Mouse (Mus musculus) MEL (cell line): ENCODE measurements around the gene Hoxc5. TPM values are rescaled to one million over a fixed set of nuclear protein-coding genes. Genes with fewer than 3 reads are reported as not detected.

ENCODE experiments used
- DNase-seq: peaks from one replicate; pipeline ENCODE4 v3.0.0; 2011; ENCODE audit warnings: low read depth, low spot score
- H3K27ac ChIP-seq: 2 replicates; pipeline ENCODE4 v1.5.1; 2012; ENCODE audit warnings: low read depth, mild to moderate bottlenecking, control low read depth, low read length, moderate library complexity; ENCODE audit not compliant: control insufficient read depth
- H3K27me3 ChIP-seq, 2 experiments: fragments of 150-350 bp in 1 of 2; sonication (generic) in 1 of 2; 2 replicates each; pipeline ENCODE4 v1.6.1; 2012; ENCODE audit warnings: low read length in 2 of 2, mild to moderate bottlenecking in 2 of 2, improper control_type of control experiment in 1 of 2, moderate library complexity in 1 of 2; ENCODE audit not compliant: insufficient read depth in 2 of 2, control insufficient read depth in 1 of 2
- H3K36me3 ChIP-seq, 2 experiments: 2 replicates each; pipeline ENCODE4 v1.6.1; 2012 to 2014; ENCODE audit warnings: low read length in 2 of 2, improper control_type of control experiment in 1 of 2, inconsistent platforms in 1 of 2, mild to moderate bottlenecking in 1 of 2; ENCODE audit not compliant: insufficient read depth in 2 of 2, control insufficient read depth in 1 of 2
- H3K4me1 ChIP-seq, 2 experiments: fragments of 150-350 bp in 1 of 2; sonication (generic) in 1 of 2; 2 replicates each; pipeline ENCODE4 v1.6.1; 2012; ENCODE audit warnings: low read length in 2 of 2, improper control_type of control experiment in 1 of 2, mild to moderate bottlenecking in 1 of 2; ENCODE audit not compliant: insufficient read depth in 2 of 2, control insufficient read depth in 1 of 2
- H3K4me3 ChIP-seq, 2 experiments: fragments of 150-350 bp in 1 of 2; sonication (generic) in 1 of 2; 2 replicates each; pipeline ENCODE4 v1.5.1; 2012; ENCODE audit warnings: low read depth in 2 of 2, low read length in 2 of 2, mild to moderate bottlenecking in 2 of 2, moderate library complexity in 2 of 2, control low read depth in 1 of 2, improper control_type of control experiment in 1 of 2; ENCODE audit not compliant: control insufficient read depth in 1 of 2, insufficient read depth in 1 of 2
- H3K79me2 ChIP-seq: 2 replicates; pipeline ENCODE4 v1.6.1; 2012; ENCODE audit warnings: mild to moderate bottlenecking, low read length, moderate library complexity; ENCODE audit not compliant: control insufficient read depth, poor library complexity, insufficient read depth
- H3K9ac ChIP-seq: 2 replicates; pipeline ENCODE4 v1.6.1; 2012; ENCODE audit warnings: low read depth, mild to moderate bottlenecking, control low read depth, low read length, moderate library complexity; ENCODE audit not compliant: control insufficient read depth, poor library complexity, severe bottlenecking
- H3K9me3 ChIP-seq: fragments of 150-350 bp; sonication (generic); replicated peaks from 2 replicates; pipeline ENCODE4 v1.6.1; 2012; ENCODE audit warnings: mild to moderate bottlenecking, low read length, improper control_type of control experiment, moderate library complexity; ENCODE audit not compliant: insufficient read depth
- BHLHE40 ChIP-seq: IDR thresholded peaks from 2 replicates; pipeline ENCODE4 v1.6.1; 2012; ENCODE audit warnings: low read depth, mild to moderate bottlenecking, inconsistent platforms, low read length, improper control_type of control experiment, borderline replicate concordance
- ELF1 ChIP-seq: IDR thresholded peaks from 2 replicates; pipeline ENCODE4 v1.6.1; 2014; ENCODE audit warnings: low read depth, mild to moderate bottlenecking, inconsistent platforms, low read length, improper control_type of control experiment, moderate library complexity
- ETS1 ChIP-seq: IDR thresholded peaks from 2 replicates; pipeline ENCODE4 v1.6.1; 2012; ENCODE audit warnings: low read depth, mild to moderate bottlenecking, inconsistent platforms, low read length, improper control_type of control experiment, moderate library complexity
- GATA1 ChIP-seq: IDR thresholded peaks from 2 replicates; pipeline ENCODE4 v1.6.1; 2011; ENCODE audit warnings: low read depth, low read length, improper control_type of control experiment
- JUND ChIP-seq: IDR thresholded peaks from 2 replicates; pipeline ENCODE4 v1.6.1; 2011; ENCODE audit warnings: low read depth, mild to moderate bottlenecking, improper control_type of control experiment, low read length
- KAT2A ChIP-seq: conservative IDR thresholded peaks from 2 replicates; pipeline ENCODE4 v1.6.1; 2012; ENCODE audit warnings: low read depth, low read length, improper control_type of control experiment, inconsistent platforms
- MAX ChIP-seq: IDR thresholded peaks from 2 replicates; pipeline ENCODE4 v1.6.1; 2011; ENCODE audit warnings: low read length, improper control_type of control experiment
- MAZ ChIP-seq: IDR thresholded peaks from 2 replicates; pipeline ENCODE4 v1.6.1; 2012; ENCODE audit warnings: low read depth, mild to moderate bottlenecking, inconsistent platforms, low read length, improper control_type of control experiment
- MXI1 ChIP-seq: IDR thresholded peaks from 2 replicates; pipeline ENCODE4 v1.6.1; 2011; ENCODE audit warnings: mild to moderate bottlenecking, low read depth, low read length, improper control_type of control experiment
- MYC ChIP-seq: IDR thresholded peaks from 2 replicates; pipeline ENCODE4 v1.6.1; 2011; ENCODE audit warnings: low read depth, mild to moderate bottlenecking, low read length, improper control_type of control experiment, moderate library complexity
- POLR2A ChIP-seq, 2 experiments: IDR thresholded peaks; 2 replicates each; pipeline ENCODE4 v1.6.1; 2011 to 2012; ENCODE audit warnings: low read length in 2 of 2, mild to moderate bottlenecking in 2 of 2, control low read depth in 1 of 2, improper control_type of control experiment in 1 of 2, low read depth in 1 of 2, moderate library complexity in 1 of 2; ENCODE audit not compliant: control insufficient read depth in 1 of 2, insufficient read depth in 1 of 2, poor library complexity in 1 of 2
- POLR2AphosphoS5 ChIP-seq: IDR thresholded peaks from 2 replicates; pipeline ENCODE4 v1.6.1; 2012; ENCODE audit warnings: low read depth, borderline replicate concordance, mild to moderate bottlenecking, inconsistent platforms, low read length, moderate library complexity, mixed read lengths
- RAD21 ChIP-seq: IDR thresholded peaks from 2 replicates; pipeline ENCODE4 v1.6.1; 2011; ENCODE audit warnings: mild to moderate bottlenecking, low read depth, low read length, improper control_type of control experiment
- TBP ChIP-seq: IDR thresholded peaks from 2 replicates; pipeline ENCODE4 v1.8.0; 2011; ENCODE audit warnings: low read depth, low read length, improper control_type of control experiment
- TCF12 ChIP-seq: IDR thresholded peaks from 2 replicates; pipeline ENCODE4 v1.6.1; 2014; ENCODE audit warnings: low read depth, mild to moderate bottlenecking, inconsistent platforms, low read length, improper control_type of control experiment, moderate library complexity
- UBTF ChIP-seq: IDR thresholded peaks from 2 replicates; pipeline ENCODE4 v1.6.1; 2012; ENCODE audit warnings: low read depth, mild to moderate bottlenecking, inconsistent platforms, low read length, improper control_type of control experiment, moderate library complexity, borderline replicate concordance; ENCODE audit not compliant: insufficient read depth
- USF1 ChIP-seq: IDR thresholded peaks from 2 replicates; pipeline ENCODE4 v1.6.1; 2014; ENCODE audit warnings: low read depth, mild to moderate bottlenecking, inconsistent platforms, low read length, improper control_type of control experiment, moderate library complexity
- USF2 ChIP-seq, 2 experiments: IDR thresholded peaks; 2 replicates each; pipeline ENCODE4 v1.6.1; 2011 to 2012; ENCODE audit warnings: improper control_type of control experiment in 2 of 2, low read length in 2 of 2, borderline replicate concordance in 1 of 2, inconsistent platforms in 1 of 2, low read depth in 1 of 2, mild to moderate bottlenecking in 1 of 2; ENCODE audit not compliant: insufficient read depth in 1 of 2
- polyA plus RNA-seq, 2 experiments: library from polyadenylated mRNA; stranded (reverse) in 1 of 2; unstranded in 1 of 2; fragments of >175 nt in 1 of 2; fragments of >200 nt in 1 of 2; gene quantifications; 2 replicates each; pipeline versions ENCODE4 v1.2.1 to v1.2.4; 2012; ENCODE audit warnings: low replicate concordance in 2 of 2, low read depth in 1 of 2; ENCODE audit not compliant: insufficient read length in 2 of 2, insufficient read depth in 1 of 2, missing spikeins in 1 of 2
- total RNA-seq: library from RNA; depleted of rRNA; stranded (reverse); fragments of 300-350 nt; gene quantifications from 2 replicates; pipeline ENCODE4 v1.2.3, GENCODE M21; 2012

Hoxc5 gene
- total and polyA plus RNA-seq, 3 experiments, result 0.46 to 3.0 TPM; not detected in 1

DNA sequence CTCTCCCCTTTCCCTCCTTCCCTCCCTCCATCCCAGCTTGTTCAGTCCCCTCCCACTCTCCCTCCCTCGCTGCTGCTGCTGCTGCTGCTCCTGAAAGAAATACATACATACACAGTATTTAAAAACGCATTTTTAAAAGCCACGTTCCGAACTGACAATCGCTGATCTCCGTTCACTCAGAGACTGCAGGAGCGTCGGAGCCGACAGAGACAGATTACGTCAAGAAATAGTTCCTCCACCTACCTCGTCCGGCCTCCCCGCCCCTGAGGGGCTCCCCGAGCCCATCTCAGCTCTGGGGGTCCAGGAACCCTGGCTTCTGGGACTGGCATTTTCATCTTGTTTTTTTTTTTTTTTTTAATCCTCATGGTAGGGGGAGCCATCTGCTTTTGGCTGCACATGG lies 13.7 kb downstream of the Hoxc5 start:
- no peak overlapping the region for H3K27ac ChIP-seq
- H3K36me3 ChIP-seq, result peaks cover 0 to 18% of the 10 kb centered on the region in 2 experiments; a peak in 3 of 4 replicates
- H3K9me3 ChIP-seq, result no peaks in the 10 kb centered on the region
- H3K4me1 ChIP-seq, result peaks cover 16 to 23% of the 10 kb centered on the region in 2 experiments
- peak overlapping the region; percentile 56 for H3K9ac ChIP-seq
- peak overlapping the region; percentile 65 to 81 for H3K4me3 ChIP-seq
- H3K27me3 ChIP-seq, result no peaks in the 10 kb centered on the region
- DNase-seq, result peak; percentile 50
- TF ChIP-seq USF1 (no peak), MXI1 (no peak; the same call in 1 of the 2 replicates), TBP (no peak), RAD21 (no peak), POLR2AphosphoS5 (no peak), KAT2A (no peak), BHLHE40 (no peak), ETS1 (no peak), MYC (no peak), TCF12 (no peak), GATA1 (no peak)
- H3K79me2 ChIP-seq, result peaks cover 48% of the 10 kb centered on the region

DNA sequence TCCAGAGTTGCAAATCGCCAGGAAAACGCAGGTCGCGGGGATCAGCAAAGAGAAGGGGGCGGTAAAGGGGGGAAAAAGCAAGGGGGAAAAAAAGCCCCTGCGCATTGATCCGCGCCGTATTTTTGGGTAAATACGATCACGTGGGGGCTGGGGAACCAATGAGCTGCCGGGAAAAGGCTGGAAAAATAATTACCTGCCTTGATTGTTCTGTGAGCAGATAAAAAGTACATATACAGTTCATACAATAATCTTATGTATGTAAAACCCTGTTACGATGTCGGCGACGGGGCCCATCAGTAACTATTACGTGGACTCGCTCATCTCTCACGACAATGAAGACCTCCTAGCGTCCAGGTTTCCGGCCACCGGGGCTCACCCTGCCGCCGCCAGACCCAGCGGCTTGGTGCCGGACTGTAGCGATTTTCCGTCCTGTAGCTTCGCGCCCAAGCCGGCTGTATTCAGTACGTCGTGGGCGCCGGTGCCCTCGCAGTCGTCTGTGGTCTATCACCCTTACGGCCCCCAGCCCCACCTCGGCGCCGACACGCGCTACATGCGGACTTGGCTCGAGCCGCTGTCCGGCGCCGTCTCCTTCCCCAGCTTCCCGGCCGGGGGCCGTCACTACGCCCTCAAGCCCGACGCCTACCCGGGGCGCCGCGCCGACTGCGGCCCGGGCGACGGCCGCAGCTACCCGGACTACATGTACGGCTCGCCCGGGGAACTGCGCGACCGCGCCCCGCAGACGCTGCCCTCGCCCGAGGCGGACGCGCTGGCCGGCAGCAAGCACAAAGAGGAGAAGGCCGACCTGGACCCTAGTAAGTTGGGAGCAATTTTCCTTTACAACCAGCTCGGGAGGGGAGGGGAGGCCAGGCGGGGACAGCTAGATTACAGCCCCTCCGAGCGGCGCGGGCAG lies 14.4 kb downstream of the Hoxc5 start:
- H3K4me1 ChIP-seq, result peaks cover 16 to 23% of the 10 kb centered on the region in 2 experiments
- no peaks in the 10 kb centered on the region for H3K9me3 ChIP-seq
- DNase-seq, result peak; percentile 82
- H3K27ac ChIP-seq, result peak overlapping the region; percentile 33
- H3K79me2 ChIP-seq, result peaks cover 42% of the 10 kb centered on the region
- TF ChIP-seq UBTF (no peak), JUND (no peak), USF1 (peak; percentile 96), KAT2A (no peak), TBP (0 out of 2 replicates have a peak, but pooled peaks have one; percentile 31), ELF1 (no peak), MAZ (0 out of 2 replicates have a peak, but pooled peaks have one; percentile 28), MAX (peak; percentile 84), POLR2A (IDR thresholded peaks at IDR 0.05; ENCODE audit: control insufficient read depth in 1 of 2, insufficient read depth in 1 of 2, low read depth in 1 of 2, low read length in 2 of 2, poor library complexity in 1 of 2) (peak in 1 of 2 experiments; percentile 31; a peak in 2 of 4 replicates), USF2 (IDR thresholded peaks at IDR 0.05; ENCODE audit: borderline replicate concordance in 1 of 2, insufficient read depth in 1 of 2, low read depth in 1 of 2, low read length in 2 of 2) (peak; percentile 37 to 87; a peak in 3 of 4 replicates)
- H3K27me3 ChIP-seq, result no peaks in the 10 kb centered on the region
- H3K4me3 ChIP-seq, result peak overlapping the region; percentile 65 to 81
- peak overlapping the region; percentile 79 for H3K9ac ChIP-seq
- H3K36me3 ChIP-seq, result peaks cover 0 to 18% of the 10 kb centered on the region in 2 experiments; a peak in 3 of 4 replicates
